Mouse (Mus musculus): ENCODE measurements at regions not wholly inside any gene's neighbourhood (a gene's known extent, or its start where the extent isn't known, plus 50 kb on each side); places are given as distances from the start of the nearest gene placed in this dataset.
A peak's percentile ranks its signal among the peaks of the same experiment; 100 is the strongest.

- Histone ChIP-seq H3K4me1 (replicated peaks; ENCODE audit: control insufficient read depth, insufficient read depth) (no peaks in the 10 kb centered on the region), H3K27me3 (ENCODE audit: control insufficient read depth, insufficient read depth, low read length) (no peaks in the 10 kb centered on the region), H3K9me3 (ENCODE audit: control insufficient read depth, low read length) (no peaks in the 10 kb centered on the region), H3K27ac (replicated peaks) (no peak overlapping the region), H3K9ac (ENCODE audit: low read length) (no peak overlapping the region), H3K4me3 (ENCODE audit: low read depth, low read length) (no peak overlapping the region), H3K36me3 (ENCODE audit: control insufficient read depth, insufficient read depth, low read length) (no peaks in the 10 kb centered on the region), H3K4me2 (replicated peaks; ENCODE audit: low read depth) (no peak overlapping the region)
- WGBS = 91% methylated on average over 3 of the region's 3 CpGs
- TF ChIP-seq EP300 (optimal IDR thresholded peaks at IDR 0.05) (no peak), CTCF (IDR thresholded peaks at IDR 0.05; ENCODE audit: low read depth) (no peak)
- ATAC-seq (ENCODE audit: low FRiP score, low TSS enrichment) = no peak
- no peak for DNase-seq (ENCODE audit: low spot score)
Observed at GRCm38 (mm10) chr7:73091758-73092157, 283.6 kb upstream of the Rgma start.

GRCm38 (mm10) chr7:73094059-73094458 lies 281.2 kb upstream of the Rgma start:
- Histone ChIP-seq H3K27ac (replicated peaks) (no peak overlapping the region), H3K4me2 (replicated peaks; ENCODE audit: low read depth) (no peak overlapping the region), H3K9ac (ENCODE audit: low read length) (no peak overlapping the region), H3K4me1 (replicated peaks; ENCODE audit: control insufficient read depth, insufficient read depth) (no peaks in the 10 kb centered on the region), H3K4me3 (ENCODE audit: low read depth, low read length) (no peak overlapping the region), H3K27me3 (ENCODE audit: control insufficient read depth, insufficient read depth, low read length) (no peaks in the 10 kb centered on the region), H3K36me3 (ENCODE audit: control insufficient read depth, insufficient read depth, low read length) (no peaks in the 10 kb centered on the region), H3K9me3 (ENCODE audit: control insufficient read depth, low read length) (no peaks in the 10 kb centered on the region)
- WGBS = 39% methylated on average over 3 of the region's 3 CpGs
- no peak for DNase-seq (ENCODE audit: low spot score)
- TF ChIP-seq EP300 (optimal IDR thresholded peaks at IDR 0.05) (no peak), CTCF (IDR thresholded peaks at IDR 0.05; ENCODE audit: low read depth) (peak; percentile 70)
- ATAC-seq (ENCODE audit: low FRiP score, low TSS enrichment) = no peak

GRCm38 (mm10) chr7:73118871-73119270 lies 256.4 kb upstream of the Rgma start:
- H3K9ac ChIP-seq (ENCODE audit: low read length) = no peak overlapping the region
- H3K36me3 ChIP-seq (ENCODE audit: control insufficient read depth, insufficient read depth, low read length) = no peaks in the 10 kb centered on the region
- H3K4me2 ChIP-seq (replicated peaks; ENCODE audit: low read depth) = no peak overlapping the region
- H3K27ac ChIP-seq (replicated peaks) = no peak overlapping the region
- no peaks in the 10 kb centered on the region for H3K9me3 ChIP-seq (ENCODE audit: control insufficient read depth, low read length)
- TF ChIP-seq CTCF (IDR thresholded peaks at IDR 0.05; ENCODE audit: low read depth) (no peak), EP300 (optimal IDR thresholded peaks at IDR 0.05) (no peak)
- 41% methylated on average over 8 of the region's 8 CpGs for WGBS
- H3K4me1 ChIP-seq (replicated peaks; ENCODE audit: control insufficient read depth, insufficient read depth) = no peaks in the 10 kb centered on the region
- no peaks in the 10 kb centered on the region for H3K27me3 ChIP-seq (ENCODE audit: control insufficient read depth, insufficient read depth, low read length)
- ATAC-seq (ENCODE audit: low FRiP score, low TSS enrichment) (no peak), DNase-seq (ENCODE audit: low spot score) (no peak)
- H3K4me3 ChIP-seq (ENCODE audit: low read depth, low read length) = no peak overlapping the region

GRCm38 (mm10) chr7:73120276-73120675 lies 255.0 kb upstream of the Rgma start:
- WGBS = 41% methylated on average over 9 of the region's 9 CpGs
- Histone ChIP-seq H3K4me1 (replicated peaks; ENCODE audit: control insufficient read depth, insufficient read depth) (no peaks in the 10 kb centered on the region), H3K36me3 (ENCODE audit: control insufficient read depth, insufficient read depth, low read length) (no peaks in the 10 kb centered on the region), H3K4me3 (ENCODE audit: low read depth, low read length) (no peak overlapping the region), H3K4me2 (replicated peaks; ENCODE audit: low read depth) (no peak overlapping the region), H3K27ac (replicated peaks) (no peak overlapping the region), H3K9ac (ENCODE audit: low read length) (no peak overlapping the region), H3K27me3 (ENCODE audit: control insufficient read depth, insufficient read depth, low read length) (no peaks in the 10 kb centered on the region), H3K9me3 (ENCODE audit: control insufficient read depth, low read length) (no peaks in the 10 kb centered on the region)
- TF ChIP-seq EP300 (optimal IDR thresholded peaks at IDR 0.05) = no peak
- no peak for TF ChIP-seq CTCF (IDR thresholded peaks at IDR 0.05; ENCODE audit: low read depth)
- ATAC-seq (ENCODE audit: low FRiP score, low TSS enrichment) (no peak), DNase-seq (ENCODE audit: low spot score) (no peak)

- no peak overlapping the region for H3K4me2 ChIP-seq (replicated peaks; ENCODE audit: low read depth)
- no peaks in the 10 kb centered on the region for H3K4me1 ChIP-seq (replicated peaks; ENCODE audit: control insufficient read depth, insufficient read depth)
- WGBS = 69% methylated on average over 2 of the region's 2 CpGs
- no peaks in the 10 kb centered on the region for H3K9me3 ChIP-seq (ENCODE audit: control insufficient read depth, low read length)
- ATAC-seq (ENCODE audit: low FRiP score, low TSS enrichment) (no peak), DNase-seq (ENCODE audit: low spot score) (no peak)
- no peaks in the 10 kb centered on the region for H3K27me3 ChIP-seq (ENCODE audit: control insufficient read depth, insufficient read depth, low read length)
- no peak overlapping the region for H3K9ac ChIP-seq (ENCODE audit: low read length)
- no peak overlapping the region for H3K4me3 ChIP-seq (ENCODE audit: low read depth, low read length)
- H3K36me3 ChIP-seq (ENCODE audit: control insufficient read depth, insufficient read depth, low read length) = no peaks in the 10 kb centered on the region
- no peak overlapping the region for H3K27ac ChIP-seq (replicated peaks)
- TF ChIP-seq CTCF (IDR thresholded peaks at IDR 0.05; ENCODE audit: low read depth) (no peak), EP300 (optimal IDR thresholded peaks at IDR 0.05) (no peak)
Observed at GRCm38 (mm10) chr7:73124976-73125375, 250.3 kb upstream of the Rgma start.

DNA sequence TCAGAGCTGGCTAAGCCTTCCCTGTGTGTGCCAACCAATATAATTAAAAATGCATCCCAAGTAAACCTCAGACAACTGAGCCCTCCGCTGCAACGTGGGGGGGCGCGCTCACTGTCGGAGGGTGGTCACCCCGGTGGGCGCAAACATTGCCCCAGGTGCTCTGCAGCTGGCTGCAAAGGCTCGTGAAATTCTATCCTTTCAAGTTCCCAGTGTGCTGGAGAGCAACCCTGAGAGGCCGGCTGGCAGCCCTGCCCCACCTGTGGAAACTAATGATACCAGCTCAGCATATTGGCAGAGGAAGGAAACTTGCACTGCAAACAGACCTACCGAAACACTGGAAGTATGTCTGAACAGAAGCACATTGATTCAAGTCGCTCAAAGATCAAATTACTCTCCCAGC lies 249.4 kb upstream of the Rgma start:
- no peak overlapping the region for H3K9ac ChIP-seq (ENCODE audit: low read length)
- TF ChIP-seq EP300 (optimal IDR thresholded peaks at IDR 0.05) (no peak), CTCF (IDR thresholded peaks at IDR 0.05; ENCODE audit: low read depth) (no peak)
- H3K9me3 ChIP-seq (ENCODE audit: control insufficient read depth, low read length) = no peaks in the 10 kb centered on the region
- DNase-seq (ENCODE audit: low spot score) = peak; percentile 27
- H3K4me1 ChIP-seq (replicated peaks; ENCODE audit: control insufficient read depth, insufficient read depth) = no peaks in the 10 kb centered on the region
- H3K27me3 ChIP-seq (ENCODE audit: control insufficient read depth, insufficient read depth, low read length) = no peaks in the 10 kb centered on the region
- no peak overlapping the region for H3K4me3 ChIP-seq (ENCODE audit: low read depth, low read length)
- no peaks in the 10 kb centered on the region for H3K36me3 ChIP-seq (ENCODE audit: control insufficient read depth, insufficient read depth, low read length)
- WGBS = 12% methylated on average over 11 of the region's 11 CpGs
- H3K4me2 ChIP-seq (replicated peaks; ENCODE audit: low read depth) = no peak overlapping the region
- ATAC-seq (ENCODE audit: low FRiP score, low TSS enrichment) = no peak
- H3K27ac ChIP-seq (replicated peaks) = no peak overlapping the region
